Mouse (Mus musculus) urinary bladder, postnatal 4 days (tissue): Measurements from ENCODE around the gene Lmo2.

ENCODE experiments used
- DNase-seq, 2 experiments: peaks; one replicate each; pipeline ENCODE4 v3.0.0; 2021 to 2022; ENCODE audit warnings: low spot score in 2 of 2

Gene Lmo2

GRCm38 (mm10) chr2:103941085-103941484, 16.7 kb upstream of the Lmo2 start:
- no peak for DNase-seq

GRCm38 (mm10) chr2:103944859-103945258, 12.9 kb upstream of the Lmo2 start:
- no peak for DNase-seq

GRCm38 (mm10) chr2:103945571-103946092, 12.2 kb upstream of the Lmo2 start:
- no peak for DNase-seq

GRCm38 (mm10) chr2:103946892-103947291, 10.9 kb upstream of the Lmo2 start:
- DNase-seq: no peak

- no peak for DNase-seq
Measured at GRCm38 (mm10) chr2:103947982-103948655, 9.7 kb upstream of the Lmo2 start.

DNA sequence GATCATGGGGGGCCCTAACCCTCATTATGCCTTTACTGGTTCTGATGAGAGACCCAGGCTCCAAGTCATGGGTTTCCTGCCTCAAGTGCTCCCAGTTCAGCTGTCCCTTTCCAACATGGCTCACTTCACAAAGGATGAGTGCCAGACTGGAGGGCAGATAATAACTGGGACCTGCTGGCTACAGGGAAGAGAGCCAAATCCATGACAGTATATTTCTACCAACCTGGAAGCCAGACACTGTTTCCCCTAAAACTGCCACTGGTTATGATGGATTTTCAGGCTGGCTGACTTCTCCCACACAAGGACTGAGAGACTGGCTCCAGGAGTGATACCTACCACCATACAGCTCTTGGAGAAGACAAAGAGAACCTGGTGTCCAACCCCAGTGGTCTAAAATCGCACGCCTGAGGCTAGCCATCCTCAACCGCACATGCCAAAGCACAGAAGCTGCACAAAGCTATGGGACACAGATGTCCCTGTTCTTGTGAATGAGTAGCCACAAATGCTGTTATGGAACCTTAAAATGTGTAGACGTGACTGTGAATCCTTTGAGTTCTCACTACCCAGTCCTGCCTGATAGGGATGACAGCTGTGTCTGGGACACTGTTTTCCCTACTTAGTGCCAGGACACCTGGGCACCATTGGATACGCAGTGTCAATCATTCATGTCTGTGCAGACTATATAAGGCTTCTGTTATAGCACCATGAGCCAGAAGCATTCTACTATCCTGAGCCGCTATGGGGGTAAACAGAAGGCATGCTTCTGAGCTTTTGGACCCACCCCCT, 4.5 kb upstream of the Lmo2 start:
- DNase-seq: no peak

- DNase-seq: no peak
Measured at GRCm38 (mm10) chr2:103955714-103956113, 2.1 kb upstream of the Lmo2 start.

DNA sequence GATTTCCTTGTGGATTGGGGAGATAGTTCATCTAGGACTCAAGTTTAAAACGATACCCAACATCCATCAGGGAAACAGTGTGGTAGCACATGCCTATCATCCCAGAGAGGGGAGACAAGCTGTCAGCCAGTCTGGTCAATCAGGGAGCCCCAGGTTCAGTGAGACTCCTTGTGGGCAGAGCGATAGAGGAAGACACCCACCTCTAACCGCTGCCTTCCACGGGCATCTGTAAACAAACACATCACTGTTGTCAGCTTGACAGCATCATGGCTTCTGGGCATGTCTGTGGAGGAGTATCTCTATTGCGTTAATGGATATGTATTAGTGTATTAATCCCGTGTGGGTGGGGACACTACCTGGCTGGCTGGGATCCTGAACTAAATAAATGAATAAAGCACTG, 919 bp upstream of the Lmo2 start:
- DNase-seq: no peak

- DNase-seq: no peak
Measured at GRCm38 (mm10) chr2:103958634-103959033, 848 bp downstream of the Lmo2 start.

DNA sequence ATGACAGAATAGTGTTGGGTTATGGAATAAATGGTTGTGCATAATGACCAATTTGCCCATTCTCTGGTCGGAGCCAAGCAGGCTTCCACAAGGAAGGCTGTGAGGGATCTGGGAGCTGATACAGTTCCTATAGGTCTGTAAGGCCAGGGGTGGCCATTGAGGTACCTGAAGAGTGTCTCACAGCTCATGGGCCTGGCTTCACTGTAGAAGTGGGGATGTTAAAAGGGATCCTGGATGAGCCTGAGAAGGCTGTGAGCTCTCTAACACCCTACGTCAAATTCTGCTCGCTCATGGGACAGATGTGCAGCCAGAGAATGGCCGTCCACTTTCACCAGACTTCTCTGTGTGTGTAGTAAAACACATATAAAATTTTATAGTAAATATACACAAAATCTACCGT, 1.3 kb downstream of the Lmo2 start:
- no peak for DNase-seq

DNA sequence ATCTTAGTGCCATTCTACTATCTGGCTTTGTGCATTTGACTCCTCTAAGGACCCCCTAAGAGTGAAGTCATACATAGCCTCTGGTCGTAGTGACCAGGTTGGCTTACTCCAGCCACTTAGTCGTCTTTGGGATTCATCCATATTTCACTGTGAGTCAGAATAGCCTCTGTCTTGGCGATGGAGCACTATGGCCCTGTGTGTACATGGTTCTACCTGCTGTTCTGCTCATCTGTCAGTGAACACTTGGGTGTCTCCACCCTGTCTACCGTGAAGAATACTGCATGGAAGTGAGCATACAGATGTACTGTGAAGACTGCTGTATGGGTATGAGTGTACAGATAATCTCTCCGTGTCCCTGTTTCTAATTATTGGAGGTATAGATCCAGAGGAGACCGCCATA, 1.8 kb downstream of the Lmo2 start:
- DNase-seq: no peak

DNA sequence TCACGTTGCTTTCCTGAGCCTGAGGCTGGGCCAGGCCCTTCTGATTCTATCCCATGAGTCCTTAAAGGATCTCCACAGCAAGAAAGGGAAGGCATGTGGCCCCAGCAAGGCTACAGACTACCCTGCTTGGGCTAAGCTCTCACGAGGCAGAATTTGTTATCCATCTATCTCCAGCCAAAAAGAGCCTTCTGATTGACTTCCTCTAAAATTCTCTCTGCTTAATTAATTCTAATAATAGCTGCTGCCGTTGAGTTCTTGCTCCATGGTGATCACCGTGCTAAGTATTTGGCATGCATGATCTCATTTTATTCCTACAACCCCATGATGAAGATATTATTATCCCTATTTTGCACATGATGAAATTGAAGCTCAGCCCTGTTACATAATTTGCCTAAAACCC, 4.6 kb downstream of the Lmo2 start:
- DNase-seq: no peak

DNA sequence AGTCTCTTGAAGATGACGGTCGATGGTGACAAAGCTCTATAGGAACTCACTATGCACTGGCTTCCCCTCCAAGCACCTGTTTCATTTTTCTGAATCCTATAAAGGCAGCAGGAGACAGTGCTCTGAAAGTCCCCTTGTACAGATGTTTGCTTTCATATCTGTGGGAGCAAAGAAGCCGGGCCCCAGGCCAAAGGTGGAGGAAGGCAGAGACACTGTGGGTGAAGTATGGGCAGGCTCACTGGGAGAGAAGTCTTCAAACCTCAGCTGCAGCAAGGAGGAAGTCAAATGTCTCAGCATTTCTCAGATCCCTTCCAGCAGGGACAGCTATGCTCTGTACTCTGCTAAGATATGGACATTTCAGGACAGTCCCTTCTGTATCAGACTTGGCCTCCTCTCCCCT, 7.6 kb downstream of the Lmo2 start:
- DNase-seq: no peak

GRCm38 (mm10) chr2:103968186-103968585, 10.4 kb downstream of the Lmo2 start:
- no peak for DNase-seq

DNA sequence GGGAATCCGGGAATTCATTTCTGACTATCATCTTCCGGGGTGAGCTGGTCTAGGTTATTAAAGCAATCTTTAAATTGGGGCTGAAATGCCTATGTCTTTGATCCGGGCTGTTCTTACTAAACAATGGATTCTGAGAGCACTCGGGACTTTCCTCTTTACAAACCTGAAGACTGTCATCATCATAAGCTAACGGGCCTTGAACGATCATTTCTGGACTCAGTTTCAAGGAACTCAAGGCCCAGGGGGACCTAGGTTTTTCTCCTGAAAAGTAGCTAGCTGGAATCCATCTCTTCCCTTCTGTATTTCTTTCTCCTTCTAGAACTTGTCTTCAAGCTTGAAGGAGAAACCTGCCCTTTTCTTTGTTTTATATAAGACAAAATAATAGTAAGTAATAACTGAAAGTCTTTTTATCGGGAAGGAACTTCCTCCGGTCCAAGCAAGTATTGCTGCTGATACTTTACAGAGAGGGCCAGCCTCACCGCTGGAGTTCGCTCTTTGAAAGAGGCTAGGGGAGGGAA, 11.2 kb downstream of the Lmo2 start:
- no peak for DNase-seq

GRCm38 (mm10) chr2:103969437-103970040, 11.8 kb downstream of the Lmo2 start:
- peak in 1 of 2 experiments; percentile 26 for DNase-seq

DNA sequence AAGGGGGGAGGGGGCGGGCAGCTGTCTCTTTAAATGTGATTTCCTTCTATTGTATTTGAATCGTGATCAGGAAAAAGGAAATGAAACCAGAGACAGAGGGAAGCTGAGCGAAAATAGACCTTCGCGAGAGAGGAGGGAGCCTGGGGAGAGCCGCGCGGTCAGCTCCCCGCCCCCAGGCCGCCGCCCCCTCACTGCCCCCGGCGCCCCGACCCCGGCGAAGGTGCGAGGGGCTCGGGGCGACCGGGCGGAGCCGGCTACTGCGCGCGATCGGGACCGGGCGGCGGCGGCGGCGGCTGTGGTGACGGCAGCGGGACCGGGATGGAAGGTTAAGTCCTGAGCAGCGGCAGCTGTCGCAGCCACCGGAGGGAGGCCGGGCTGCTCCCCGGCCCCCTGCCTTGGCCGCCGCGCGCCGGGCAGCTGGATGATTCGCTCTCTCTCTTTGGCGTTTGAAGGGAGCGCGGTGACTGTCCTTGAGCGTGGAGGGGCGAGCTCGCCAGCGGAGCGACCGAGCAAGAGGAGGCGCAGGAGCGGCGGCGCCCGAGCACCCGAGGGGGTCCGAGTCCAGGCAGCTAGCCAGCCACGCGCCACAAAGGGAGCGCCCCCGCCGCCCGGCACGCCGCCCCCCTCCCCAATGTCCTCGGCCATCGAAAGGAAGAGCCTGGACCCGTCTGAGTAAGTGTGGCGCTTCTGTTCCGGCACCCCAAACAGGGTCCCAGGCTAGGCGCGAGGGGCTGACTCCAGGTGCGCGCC, 12.4 kb downstream of the Lmo2 start:
- peak in 1 of 2 experiments; percentile 34 for DNase-seq

DNA sequence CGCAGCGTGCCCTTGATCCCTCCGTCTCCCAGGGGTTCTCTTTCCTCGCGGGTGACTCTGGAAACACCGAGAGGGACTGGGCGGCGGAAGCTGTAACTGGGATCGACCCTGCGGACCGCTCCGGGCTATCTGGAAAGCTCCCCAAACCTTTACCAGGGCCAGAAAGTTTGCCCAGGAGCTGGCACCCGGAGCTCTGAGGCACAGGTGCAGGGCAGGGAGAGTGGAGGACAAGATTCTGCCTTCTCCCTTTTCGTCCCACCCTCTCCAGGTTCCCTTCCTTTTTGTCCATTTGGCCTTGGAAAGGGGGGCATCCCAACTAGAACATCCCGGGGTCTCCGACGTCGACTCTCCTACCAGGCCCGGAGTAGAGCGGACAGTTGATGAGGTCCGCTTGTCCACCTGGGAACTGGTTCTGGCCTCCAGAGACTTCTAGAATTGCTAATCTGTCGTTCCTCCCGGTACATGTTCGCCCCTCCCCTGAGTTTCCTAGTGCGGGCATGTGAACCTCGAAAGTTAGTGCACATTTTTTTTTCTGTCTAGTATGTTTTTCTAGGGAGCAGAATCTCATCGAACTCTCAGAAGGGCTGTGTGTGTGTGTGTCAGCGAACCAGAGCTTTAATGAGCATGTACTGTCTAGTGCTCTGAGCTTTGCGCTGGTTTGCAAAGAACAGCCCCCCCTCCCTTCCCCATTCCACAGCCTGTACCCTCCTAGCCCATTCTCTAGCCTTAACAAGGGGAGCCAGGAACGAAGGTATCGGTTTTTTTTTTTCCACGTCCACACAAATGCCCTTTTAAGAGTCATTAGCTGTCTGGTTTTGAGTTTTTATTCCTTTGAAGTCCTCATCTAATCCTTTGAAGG, 13.2 kb downstream of the Lmo2 start:
- peak in 1 of 2 experiments; percentile 48 for DNase-seq

DNA sequence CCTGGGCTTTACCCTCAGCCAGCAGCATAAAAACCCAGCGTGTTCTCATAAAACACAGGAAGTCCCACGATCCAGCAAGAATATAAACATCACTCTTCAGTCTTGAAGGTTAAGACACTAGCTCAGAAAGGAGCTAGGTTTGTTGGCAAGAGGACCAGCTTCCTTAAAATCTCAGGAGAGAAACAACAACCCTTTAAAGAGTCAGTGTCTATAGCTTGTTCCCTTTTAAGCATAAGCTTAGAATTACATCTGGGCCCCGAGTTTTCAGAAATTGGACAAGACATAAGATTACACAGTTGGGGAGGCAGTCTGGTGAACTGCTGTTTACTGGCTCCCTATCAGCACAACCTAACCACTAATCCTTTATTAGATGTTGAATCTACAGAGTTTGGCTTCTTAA, 14.1 kb downstream of the Lmo2 start:
- DNase-seq: no peak

DNA sequence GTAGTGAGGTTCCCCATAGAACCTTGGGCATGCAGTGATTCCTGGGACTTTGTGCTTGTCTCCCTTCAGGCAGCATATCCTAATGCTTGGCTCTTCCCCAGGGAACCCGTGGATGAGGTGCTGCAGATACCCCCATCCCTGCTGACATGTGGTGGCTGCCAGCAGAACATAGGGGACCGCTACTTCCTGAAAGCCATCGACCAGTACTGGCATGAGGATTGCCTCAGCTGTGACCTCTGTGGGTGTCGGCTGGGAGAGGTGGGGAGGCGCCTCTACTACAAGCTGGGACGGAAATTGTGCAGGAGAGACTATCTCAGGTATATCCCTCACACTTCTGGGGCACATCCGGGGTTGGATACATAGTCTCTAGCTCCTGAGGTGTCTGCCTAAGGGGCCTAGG, 18.1 kb downstream of the Lmo2 start:
- DNase-seq: no peak

DNA sequence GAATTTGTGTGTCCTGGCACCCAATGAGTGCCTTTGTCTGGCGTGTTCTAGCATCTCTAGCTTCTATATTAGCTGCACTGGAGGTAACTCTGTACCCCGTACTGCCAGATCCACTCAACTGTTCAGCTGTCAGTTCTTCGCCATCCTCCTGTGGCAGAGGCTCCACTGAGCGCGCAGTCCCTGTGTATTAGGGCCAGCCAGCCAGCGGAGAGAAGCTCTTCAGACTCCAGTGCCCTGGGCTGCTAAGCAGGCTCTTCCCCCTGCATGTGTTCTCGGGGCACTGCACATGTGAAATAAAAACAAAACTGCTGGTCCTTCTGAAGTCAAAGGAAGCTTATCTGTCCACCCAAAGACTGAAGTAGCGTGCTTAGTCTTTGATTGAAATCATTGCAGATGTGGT, 19.4 kb downstream of the Lmo2 start:
- no peak for DNase-seq
